Mouse (Mus musculus): ENCODE results near the gene Pcdh15.

Pcdh15 gene

DNA sequence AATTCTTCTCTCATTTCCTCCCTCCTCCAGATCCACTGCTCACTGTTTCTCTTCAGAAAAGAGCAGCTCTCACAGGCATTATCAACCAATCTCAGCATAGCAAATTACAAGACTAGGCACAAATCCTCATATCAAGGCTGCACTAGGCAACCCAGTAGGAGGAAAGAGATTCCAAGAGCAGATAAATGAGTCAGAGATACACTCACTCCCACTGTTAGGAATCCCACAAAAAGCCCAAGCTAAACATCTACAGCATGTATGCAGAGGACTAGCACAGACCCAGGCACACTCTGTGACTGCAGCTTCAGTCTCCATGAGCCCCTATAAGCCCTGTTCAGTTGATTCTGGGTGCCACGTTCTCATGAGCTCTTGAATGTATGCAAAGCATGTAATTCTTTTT lies 829.5 kb downstream of the Pcdh15 start:
- ChIA-PET CTCF (no interaction called here), POLR2A (no interaction called here)

DNA sequence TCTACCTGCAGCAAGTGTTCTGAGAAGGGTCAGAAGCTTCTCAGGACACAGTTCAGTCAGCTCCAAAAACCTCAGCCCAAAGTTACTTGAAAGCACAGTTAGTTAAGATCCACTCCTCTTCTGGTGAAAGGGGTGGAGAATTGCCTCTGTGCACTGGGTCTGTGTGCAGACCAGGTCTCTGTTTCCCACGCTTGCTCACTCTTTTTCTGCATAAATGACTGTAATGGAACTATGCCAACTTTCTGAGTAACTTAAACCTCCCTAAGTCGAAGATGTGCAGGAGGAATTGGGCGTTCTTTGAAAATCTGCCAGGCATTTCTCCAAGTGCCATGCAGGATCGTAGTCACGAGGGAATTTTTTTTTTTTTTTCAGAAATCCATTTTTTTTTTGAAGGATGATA lies 830.6 kb downstream of the Pcdh15 start:
- CTCF ChIA-PET, result no interaction called here
- POLR2A ChIA-PET, result no interaction called here

GRCm38 (mm10) chr10:73931185-73931584 lies 832.0 kb downstream of the Pcdh15 start:
- ChIA-PET POLR2A (no interaction called here), CTCF (no interaction called here)

GRCm38 (mm10) chr10:73931996-73932679 lies 833.0 kb downstream of the Pcdh15 start:
- CTCF ChIA-PET, result no interaction called here
- POLR2A ChIA-PET, result no interaction called here

GRCm38 (mm10) chr10:73936121-73936520 lies 837.0 kb downstream of the Pcdh15 start:
- CTCF ChIA-PET, result no interaction called here
- POLR2A ChIA-PET, result no interaction called here

DNA sequence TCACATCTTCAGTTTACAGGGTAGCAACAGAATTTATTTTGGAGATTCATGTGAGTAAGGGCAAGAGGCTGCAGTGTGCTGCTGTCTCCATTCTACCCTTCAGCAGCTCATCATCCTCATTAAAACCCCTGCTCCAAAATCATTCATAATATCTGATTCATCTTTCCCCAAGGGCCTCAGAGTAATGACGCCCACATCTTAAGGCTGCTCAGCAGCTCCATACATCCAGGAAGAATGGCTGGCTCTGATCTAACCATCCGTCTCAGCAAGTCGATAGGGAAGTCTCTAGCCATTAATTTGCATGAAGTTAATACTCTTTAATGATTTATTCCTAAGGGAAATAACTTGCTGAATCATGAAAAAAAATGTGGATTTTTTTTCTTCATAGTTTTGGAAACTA lies 839.8 kb downstream of the Pcdh15 start:
- ChIA-PET POLR2A (interaction anchor here in 1 of 4 experiments (0.7 kb wide), 1 partner anchor 123 kb away, joined by 3 read pairs; no protein-coding TSS in a partner anchor), CTCF (no interaction called here)

GRCm38 (mm10) chr10:73947799-73948198 lies 848.7 kb downstream of the Pcdh15 start:
- CTCF ChIA-PET, result no interaction called here

DNA sequence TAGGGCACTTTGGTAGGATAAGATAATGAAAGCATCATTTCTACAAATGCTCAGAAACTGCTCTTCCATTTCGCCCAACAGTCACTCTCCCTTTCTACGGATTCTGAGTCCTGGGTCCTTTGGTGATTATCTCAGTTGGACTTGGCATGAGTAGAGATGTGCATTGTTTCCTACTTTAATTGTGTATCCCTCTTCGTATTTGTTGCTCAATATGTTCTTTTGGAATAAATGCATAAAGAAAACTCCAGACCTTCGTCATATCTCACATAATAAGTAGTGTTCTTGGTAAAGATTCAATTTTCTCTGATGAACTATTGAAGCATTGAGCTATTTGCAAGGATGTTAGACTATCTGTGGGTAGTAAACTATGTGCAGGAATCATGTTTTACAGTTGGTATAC lies 854.2 kb downstream of the Pcdh15 start:
- POLR2A ChIA-PET, result no interaction called here
- CTCF ChIA-PET, result no interaction called here

More at GRCm38 (mm10) chr10:73947799-73948198, 848.7 kb downstream of the Pcdh15 start:
- POLR2A ChIA-PET, result no interaction called here

GRCm38 (mm10) chr10:73984057-73984456 lies 884.9 kb downstream of the Pcdh15 start:
- CTCF ChIA-PET, result no interaction called here
- POLR2A ChIA-PET, result no interaction called here

GRCm38 (mm10) chr10:74008836-74009235 lies 909.7 kb downstream of the Pcdh15 start:
- ChIA-PET CTCF (no interaction called here), POLR2A (no interaction called here)

DNA sequence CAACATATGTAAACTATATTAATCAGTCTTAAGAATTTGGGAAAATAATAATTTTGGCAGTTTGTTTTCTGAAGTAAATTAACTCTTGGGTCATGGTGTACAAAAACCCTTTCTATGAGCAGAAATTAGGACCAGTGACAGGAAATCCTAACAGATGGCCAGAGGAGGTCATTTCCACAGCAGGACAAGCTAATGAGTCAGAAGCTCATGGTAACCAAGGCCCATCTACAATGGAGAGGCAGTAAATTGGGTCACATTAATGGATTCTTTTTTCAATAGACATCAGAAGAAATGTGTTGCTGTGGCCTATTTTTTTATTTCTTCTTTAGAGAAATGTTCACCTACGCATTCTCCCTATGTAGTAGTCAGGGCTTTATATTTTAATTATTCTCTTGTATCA lies 923.9 kb downstream of the Pcdh15 start:
- POLR2A ChIA-PET, result no interaction called here
- CTCF ChIA-PET, result no interaction called here

DNA sequence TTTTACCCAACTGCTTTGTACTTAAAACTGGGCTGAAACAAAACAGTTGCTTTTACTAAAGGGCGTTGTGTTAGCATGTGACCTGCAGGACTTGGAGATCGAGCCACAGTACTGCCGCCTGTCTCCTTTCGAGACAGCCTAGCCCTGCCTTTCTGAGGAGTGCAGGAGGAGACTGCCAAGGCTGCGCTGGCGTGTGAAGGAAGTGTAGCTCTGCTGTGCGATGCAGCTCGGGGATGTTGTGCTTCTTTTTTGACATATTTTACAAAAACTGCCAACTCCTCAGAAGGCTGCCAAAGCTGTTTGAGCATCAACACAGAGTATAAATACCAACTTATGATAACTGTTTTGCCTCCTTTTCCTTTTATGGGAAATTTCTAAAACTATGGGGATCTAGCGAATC lies 953.9 kb downstream of the Pcdh15 start:
- POLR2A ChIA-PET, result no interaction called here
- CTCF ChIA-PET, result interaction anchor here in 1 of 4 experiments (0.5 kb wide), 1 partner anchor 1600 kb away, joined by 3 read pairs; no protein-coding TSS in a partner anchor

- POLR2A ChIA-PET, result no interaction called here
- CTCF ChIA-PET, result no interaction called here
Observed at GRCm38 (mm10) chr10:74086653-74087052, 987.5 kb downstream of the Pcdh15 start.

GRCm38 (mm10) chr10:74098296-74098695 lies 999.2 kb downstream of the Pcdh15 start:
- POLR2A ChIA-PET, result interaction anchor here in 1 of 4 experiments (0.6 kb wide), 1 partner anchor 78 kb away, joined by 3 read pairs; no protein-coding TSS in a partner anchor
- CTCF ChIA-PET, result no interaction called here

- ChIA-PET POLR2A (no interaction called here), CTCF (no interaction called here)
Observed at GRCm38 (mm10) chr10:74114107-74114506, 1015.0 kb downstream of the Pcdh15 start.

DNA sequence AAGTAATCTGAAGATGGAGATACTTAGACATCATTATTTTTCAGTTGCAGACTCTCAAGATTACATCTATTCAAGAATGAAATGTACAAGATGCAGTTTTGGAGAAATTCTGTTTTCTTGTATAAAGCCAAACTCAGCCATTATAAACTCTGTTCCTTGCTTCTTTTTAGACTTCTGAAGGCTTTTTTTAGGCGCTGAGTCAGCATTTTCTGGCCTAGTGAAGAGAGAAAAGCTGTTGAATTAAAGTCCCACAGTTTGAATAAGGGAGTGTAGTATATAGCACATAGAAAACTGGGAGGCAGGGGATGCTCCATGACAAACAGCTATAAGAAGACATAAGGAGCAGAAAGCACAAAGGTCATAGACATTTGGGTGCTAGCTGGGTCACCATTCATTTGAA lies 1017.7 kb downstream of the Pcdh15 start:
- CTCF ChIA-PET, result no interaction called here

DNA sequence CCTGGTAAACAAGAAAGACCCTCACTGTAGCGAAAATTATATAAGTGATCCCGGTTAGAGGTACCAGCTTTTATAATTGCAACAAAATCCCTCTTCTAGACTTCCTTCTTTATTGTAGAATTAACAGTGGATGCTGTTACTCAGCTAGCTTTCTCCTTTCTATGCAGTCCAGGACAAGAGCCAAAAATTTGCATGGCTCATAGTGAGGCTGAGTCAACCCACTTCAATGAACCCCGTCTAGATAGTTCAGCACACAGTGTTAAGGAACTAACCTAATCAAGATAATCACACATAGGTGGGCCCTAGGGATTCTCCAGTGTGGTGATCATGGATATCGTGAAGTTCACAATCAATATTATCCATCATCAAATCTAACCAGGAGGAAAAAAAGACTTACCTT lies 1024.3 kb downstream of the Pcdh15 start:
- POLR2A ChIA-PET, result no interaction called here
- CTCF ChIA-PET, result no interaction called here

More for the DNA sequence above, 1017.7 kb downstream of the Pcdh15 start:
- POLR2A ChIA-PET, result no interaction called here

DNA sequence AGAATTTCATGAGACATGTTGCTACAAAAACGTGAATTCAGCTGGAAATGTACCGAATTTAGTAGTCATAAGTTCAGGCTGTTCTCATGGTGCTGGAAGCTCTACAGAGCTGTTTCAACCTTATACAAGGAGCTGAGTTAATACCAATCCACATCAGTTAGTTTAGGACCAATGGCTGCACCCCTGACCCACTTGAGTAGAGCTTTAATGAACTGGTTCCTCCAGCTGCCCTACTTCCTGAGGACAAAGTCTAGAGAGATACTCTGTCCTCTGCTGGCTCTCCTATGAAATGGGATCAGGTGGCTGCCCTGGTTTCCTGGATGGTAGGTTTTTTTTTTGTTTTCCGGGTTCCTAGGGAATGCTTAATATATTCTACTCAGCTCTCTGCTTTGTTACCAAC lies 1030.0 kb downstream of the Pcdh15 start:
- CTCF ChIA-PET, result no interaction called here
- POLR2A ChIA-PET, result no interaction called here

GRCm38 (mm10) chr10:74129665-74130064 lies 1030.5 kb downstream of the Pcdh15 start:
- ChIA-PET CTCF (no interaction called here), POLR2A (no interaction called here)

GRCm38 (mm10) chr10:74130805-74131204 lies 1031.7 kb downstream of the Pcdh15 start:
- POLR2A ChIA-PET, result no interaction called here
- CTCF ChIA-PET, result no interaction called here

DNA sequence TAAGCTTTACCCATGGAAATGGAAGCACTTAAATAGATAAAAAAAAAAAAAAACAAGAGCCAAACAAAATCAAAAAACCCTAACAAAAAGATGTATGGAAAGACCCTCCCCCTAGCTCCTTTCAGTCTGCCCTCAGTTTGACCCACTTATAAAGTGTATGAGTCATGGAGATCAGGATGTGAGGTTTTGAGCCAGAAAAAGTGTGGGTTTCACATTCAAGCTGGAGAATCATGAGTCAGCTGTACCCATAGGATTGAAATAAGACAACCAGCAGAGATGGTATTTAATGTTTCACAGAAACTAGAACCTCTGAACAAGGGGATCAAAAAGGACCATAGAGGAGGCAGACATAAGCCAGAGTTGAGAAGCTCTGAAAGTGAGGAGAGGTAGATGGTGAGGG lies 1048.8 kb downstream of the Pcdh15 start:
- ChIA-PET POLR2A (no interaction called here), CTCF (no interaction called here)

DNA sequence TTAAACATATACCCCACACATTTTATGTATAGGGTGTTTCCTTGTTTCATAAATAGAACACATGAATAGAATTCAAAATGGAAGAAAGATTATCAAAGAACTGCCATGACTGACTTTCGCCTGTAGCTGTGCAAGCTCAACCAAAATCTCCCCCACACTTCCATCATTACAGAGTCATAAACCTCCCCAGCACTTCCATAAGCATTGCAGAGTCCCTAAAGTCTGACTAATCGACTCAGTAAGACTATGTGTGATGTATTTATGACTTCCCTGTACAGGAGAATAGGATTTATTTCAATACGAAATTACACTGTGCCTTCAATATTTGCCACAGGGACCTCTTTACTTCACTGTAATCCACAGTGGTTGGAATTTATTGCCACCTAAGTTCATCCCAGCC lies 1082.8 kb downstream of the Pcdh15 start:
- CTCF ChIA-PET, result no interaction called here
- POLR2A ChIA-PET, result no interaction called here

Data from embryonic stem cell, embryonic (primary cell).